Mouse (Mus musculus) kidney, embryonic 16.5 days (tissue): ENCODE measurements around the gene Prdm15. TPM values are rescaled to one million over a fixed set of nuclear protein-coding genes. Genes with fewer than 3 reads are reported as not detected.

ENCODE experiments used
- ATAC-seq: fragments of 200-750 bp; cut with Nextera tagmentation; 2 replicates; pipeline ENCODE4 v1.8.0; 2017; ENCODE audit warnings: moderate TSS enrichment; ENCODE audit not compliant: low FRiP score, low TSS enrichment
- H3K27ac ChIP-seq: fragments of 300-500 bp; sonication (generic); 2 replicates; pipeline ENCODE4 v1.5.1; 2014; ENCODE audit warnings: low read length
- H3K27me3 ChIP-seq: fragments of 300-500 bp; sonication (generic); 2 replicates; pipeline ENCODE4 v1.6.1; 2014; ENCODE audit warnings: low read length, control low read depth, mixed read lengths; ENCODE audit not compliant: insufficient read depth
- H3K36me3 ChIP-seq: fragments of 300-500 bp; sonication (generic); 2 replicates; pipeline ENCODE4 v1.6.1; 2014; ENCODE audit warnings: low read length, control low read depth, mixed read lengths; ENCODE audit not compliant: insufficient read depth
- H3K4me1 ChIP-seq: fragments of 300-500 bp; sonication (generic); 2 replicates; pipeline ENCODE4 v1.6.1; 2014; ENCODE audit warnings: low read length, control low read depth, mixed read lengths; ENCODE audit not compliant: insufficient read depth
- H3K4me2 ChIP-seq: fragments of 300-500 bp; sonication (generic); replicated peaks from 2 replicates; pipeline ENCODE4 v1.6.1; 2014; ENCODE audit warnings: low read depth, low read length
- H3K4me3 ChIP-seq: fragments of 300-500 bp; sonication (generic); 2 replicates; pipeline ENCODE4 v1.5.1; 2014; ENCODE audit warnings: mild to moderate bottlenecking, low read length
- H3K9ac ChIP-seq: fragments of 300-500 bp; sonication (generic); replicated peaks from 2 replicates; pipeline ENCODE4 v1.6.1; 2014; ENCODE audit warnings: low read length
- H3K9me3 ChIP-seq: fragments of 300-500 bp; sonication (generic); 2 replicates; pipeline ENCODE4 v1.6.1; 2016; ENCODE audit warnings: low read length, control low read depth
- whole genome bisulfite sequencing: fragments of 180-500 bp; shearing (Covaris S2); extraction: QIAGEN DNeasy Blood & Tissue Kit; methylation state at CpG from one replicate; pipeline ENCODE4 v1.1.7; 2014; 5-methylcytosine and 5-hydroxymethylcytosine counted together
- microRNA-seq: library from miRNA; unstranded; fragments of <30 nt; microRNA quantifications from one replicate; pipeline ENCODE4, GENCODE M21; 2016
- polyA plus RNA-seq: library from polyadenylated mRNA; unstranded; fragments of >200 nt; fragmentation: Nextera tagmentation; extraction: Ambion mirVana; gene quantifications from 2 replicates; pipeline ENCODE4 v1.2.1, GENCODE M21; 2015

The Prdm15 gene
- polyA plus RNA-seq, 1 experiment from 2014 or later: 11.8 TPM

- H3K4me1 ChIP-seq: peaks cover 5% of the 10 kb centered on the region; the same call in 1 of the 2 replicates
- H3K9me3 ChIP-seq: no peaks in the 10 kb centered on the region
- no peak overlapping the region for H3K9ac ChIP-seq
- H3K4me3 ChIP-seq: no peak overlapping the region
- no peak for ATAC-seq
- peaks cover 27% of the 10 kb centered on the region for H3K27me3 ChIP-seq
- H3K27ac ChIP-seq: no peak overlapping the region
- H3K4me2 ChIP-seq: no peak overlapping the region
- 47% methylated on average over 3 of the region's 3 CpGs for WGBS
- no peaks in the 10 kb centered on the region for H3K36me3 ChIP-seq
Measured at GRCm38 (mm10) chr16:97759681-97760080, 92.0 kb downstream of the Prdm15 start.

GRCm38 (mm10) chr16:97758288-97758687, 93.4 kb downstream of the Prdm15 start:
- 87% methylated on average over 2 of the region's 2 CpGs for WGBS
- Histone ChIP-seq H3K4me3 (no peak overlapping the region), H3K9me3 (no peaks in the 10 kb centered on the region), H3K36me3 (peaks cover 4% of the 10 kb centered on the region; the same call in 1 of the 2 replicates), H3K27me3 (peaks cover 14% of the 10 kb centered on the region), H3K4me1 (peaks cover 5% of the 10 kb centered on the region; the same call in 1 of the 2 replicates), H3K27ac (no peak overlapping the region), H3K9ac (no peak overlapping the region), H3K4me2 (no peak overlapping the region)
- ATAC-seq: no peak

- H3K27ac ChIP-seq: no peak overlapping the region
- peaks cover 1% of the 10 kb centered on the region; the same call in 1 of the 2 replicates for H3K27me3 ChIP-seq
- ATAC-seq: peak; percentile 62
- no peak overlapping the region for H3K4me3 ChIP-seq
- WGBS: 46% methylated on average over 2 of the region's 2 CpGs
- H3K36me3 ChIP-seq: peaks cover 4% of the 10 kb centered on the region; the same call in 1 of the 2 replicates
- no peak overlapping the region for H3K4me2 ChIP-seq
- peaks cover 5% of the 10 kb centered on the region; the same call in 1 of the 2 replicates for H3K4me1 ChIP-seq
- no peak overlapping the region for H3K9ac ChIP-seq
- H3K9me3 ChIP-seq: no peaks in the 10 kb centered on the region
Measured at GRCm38 (mm10) chr16:97756460-97756859, 95.2 kb downstream of the Prdm15 start.

- no peak overlapping the region for H3K4me2 ChIP-seq
- H3K4me3 ChIP-seq: no peak overlapping the region
- H3K27me3 ChIP-seq: no peaks in the 10 kb centered on the region
- no peak overlapping the region for H3K9ac ChIP-seq
- H3K4me1 ChIP-seq: no peaks in the 10 kb centered on the region; the same call in 1 of the 2 replicates
- no peaks in the 10 kb centered on the region for H3K9me3 ChIP-seq
- H3K27ac ChIP-seq: no peak overlapping the region
- ATAC-seq: no peak
- peaks cover 4% of the 10 kb centered on the region; the same call in 1 of the 2 replicates for H3K36me3 ChIP-seq
- 76% methylated on average over 3 of the region's 3 CpGs for WGBS
Measured at GRCm38 (mm10) chr16:97752316-97752941, 99.2 kb downstream of the Prdm15 start.

GRCm38 (mm10) chr16:97751884-97752283, 99.8 kb downstream of the Prdm15 start:
- ATAC-seq: no peak
- Histone ChIP-seq H3K36me3 (peaks cover 4% of the 10 kb centered on the region; the same call in 1 of the 2 replicates), H3K27me3 (no peaks in the 10 kb centered on the region), H3K9me3 (no peaks in the 10 kb centered on the region), H3K27ac (no peak overlapping the region), H3K4me3 (no peak overlapping the region), H3K4me2 (no peak overlapping the region), H3K9ac (no peak overlapping the region), H3K4me1 (no peaks in the 10 kb centered on the region; the same call in 1 of the 2 replicates)
- 51% methylated on average over 8 of the region's 8 CpGs for WGBS

GRCm38 (mm10) chr16:97748421-97748820, 103.2 kb downstream of the Prdm15 start:
- no peak for ATAC-seq
- H3K9me3 ChIP-seq: no peaks in the 10 kb centered on the region
- peaks cover 4% of the 10 kb centered on the region; the same call in 1 of the 2 replicates for H3K36me3 ChIP-seq
- H3K4me3 ChIP-seq: no peak overlapping the region
- WGBS: 91% methylated on average over 6 of the region's 6 CpGs
- H3K4me2 ChIP-seq: no peak overlapping the region
- H3K9ac ChIP-seq: no peak overlapping the region
- H3K27ac ChIP-seq: no peak overlapping the region
- H3K27me3 ChIP-seq: no peaks in the 10 kb centered on the region
- H3K4me1 ChIP-seq: no peaks in the 10 kb centered on the region

Small RNAs within 50 kb of the gene (microRNA-seq; reads per million reads assigned to microRNA genes)
- not detected for gene Mir6964

Other genes starting within 250 kb of the Prdm15 start
- 51.3 and 58.8 TPM in 2 replicates for gene Tmprss2, start 240.7 kb downstream of the Prdm15 start, polyA plus RNA-seq
- 12.0 and 12.1 TPM in 2 replicates for gene Ripk4, start 88.1 kb downstream of the Prdm15 start, polyA plus RNA-seq
- gene C2cd2, start 110.7 kb upstream of the Prdm15 start, polyA plus RNA-seq: 16.7 and 18.1 TPM in 2 replicates
- gene Zbtb21, start 110.8 kb upstream of the Prdm15 start, polyA plus RNA-seq: 14.0 and 15.0 TPM in 2 replicates
- gene B230307C23Rik, start 145.5 kb upstream of the Prdm15 start, polyA plus RNA-seq: 28.2 and 28.5 TPM in 2 replicates
- gene A630089N07Rik, start 230.6 kb upstream of the Prdm15 start, polyA plus RNA-seq: 19.9 and 24.9 TPM in 2 replicates